Mouse (Mus musculus) left cerebral cortex, adult 18-20 months (tissue): ENCODE measurements around the gene Akap13. TPM values are rescaled to one million over a fixed set of nuclear protein-coding genes. Genes with fewer than 3 reads are reported as not detected.

Experiments
- DNase-seq, 2 experiments: peaks; one replicate each; pipeline ENCODE4 v3.0.0; 2021 to 2022; ENCODE audit warnings: low spot score in 2 of 2, mixed read lengths in 1 of 2
- total RNA-seq, 2 experiments: library from RNA; stranded (reverse); gene quantifications; 2 replicates each; pipeline ENCODE4 v1.2.3; 2021

Gene Akap13
- total RNA-seq, 2 experiments from 2014 or later = 22.2 to 23.5 TPM

DNA sequence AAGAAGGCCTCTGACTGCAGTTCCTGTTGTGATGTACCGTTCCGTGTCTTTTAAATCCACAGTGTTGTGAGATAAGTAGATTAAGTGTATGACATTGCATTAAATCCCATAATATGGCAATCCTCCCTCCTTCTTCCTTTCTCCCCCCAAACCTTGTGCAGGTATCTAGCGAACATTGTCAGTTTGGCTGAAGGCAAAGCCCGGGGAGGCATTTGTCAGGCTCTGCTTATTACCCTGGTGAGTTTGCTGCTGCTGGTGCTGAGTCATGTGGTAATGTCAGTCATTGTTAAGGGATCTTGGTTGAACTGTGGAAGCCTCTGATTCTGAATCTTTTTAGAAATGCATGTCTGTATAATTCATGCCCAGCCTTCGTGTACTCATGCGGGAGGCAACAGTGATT is 60.1 kb downstream of the Akap13 start:
- DNase-seq = no peak

DNA sequence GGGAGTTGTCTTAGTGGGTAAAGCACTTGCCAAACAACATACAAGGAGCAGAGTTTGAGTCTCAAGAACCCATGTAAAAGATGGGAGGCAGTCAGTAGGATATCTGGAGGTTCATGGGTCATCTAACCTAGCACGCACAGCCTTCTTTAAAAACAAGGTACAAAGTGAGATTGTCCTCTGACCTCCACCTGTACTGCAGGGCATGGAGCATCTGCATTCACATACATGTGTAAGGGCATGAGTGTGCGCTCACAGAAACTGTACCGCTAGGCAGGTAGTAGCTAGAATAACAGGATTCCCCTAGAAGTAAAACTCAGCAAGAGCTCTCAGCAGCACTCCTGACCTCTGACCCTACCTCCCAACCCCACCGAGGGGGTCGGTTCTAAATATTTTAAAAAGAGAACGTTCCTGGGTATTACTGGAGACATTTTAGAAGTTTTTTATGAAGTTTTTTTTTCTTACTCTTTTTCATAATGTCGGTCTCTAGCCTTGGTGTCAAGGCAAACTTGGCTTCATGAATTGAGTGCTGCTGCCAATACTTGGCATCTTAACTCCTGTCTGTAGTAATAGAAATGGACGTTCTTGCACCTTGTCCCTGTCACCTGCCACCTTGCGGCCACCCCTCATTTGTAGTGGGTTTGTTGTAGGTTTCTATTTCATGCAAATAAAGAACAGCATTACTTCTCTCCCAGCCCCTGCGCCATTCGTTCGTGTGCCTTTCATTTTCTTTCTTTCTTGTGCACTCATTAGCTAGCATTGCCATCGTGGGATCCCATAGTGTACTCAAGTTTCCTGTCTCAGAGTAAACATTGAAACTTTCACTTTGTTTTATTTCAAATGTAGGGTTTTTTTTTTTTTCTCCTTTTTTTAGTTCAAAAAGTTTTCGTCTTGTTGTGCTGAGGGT is 61.6 kb downstream of the Akap13 start:
- DNase-seq = no peak

DNA sequence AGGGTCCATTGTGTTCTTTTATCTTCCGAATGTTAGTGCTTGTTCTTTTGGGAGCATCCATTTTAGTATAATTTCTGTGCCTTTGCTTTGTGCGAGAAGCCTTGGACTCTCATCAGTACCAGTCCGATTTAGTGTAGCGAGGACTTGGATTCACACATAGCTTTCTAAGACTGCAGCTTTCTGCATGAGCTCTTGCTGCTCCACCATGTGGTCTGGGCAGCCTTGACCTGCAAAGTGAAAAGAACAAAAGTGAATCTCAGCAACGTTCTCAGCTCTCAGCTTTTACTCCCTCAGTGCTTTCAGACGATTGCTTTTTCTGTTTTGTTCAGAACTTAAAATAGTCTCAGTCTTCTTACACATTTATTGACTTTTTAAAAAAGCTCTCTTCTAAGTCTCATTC is 65.2 kb downstream of the Akap13 start:
- DNase-seq = no peak

DNA sequence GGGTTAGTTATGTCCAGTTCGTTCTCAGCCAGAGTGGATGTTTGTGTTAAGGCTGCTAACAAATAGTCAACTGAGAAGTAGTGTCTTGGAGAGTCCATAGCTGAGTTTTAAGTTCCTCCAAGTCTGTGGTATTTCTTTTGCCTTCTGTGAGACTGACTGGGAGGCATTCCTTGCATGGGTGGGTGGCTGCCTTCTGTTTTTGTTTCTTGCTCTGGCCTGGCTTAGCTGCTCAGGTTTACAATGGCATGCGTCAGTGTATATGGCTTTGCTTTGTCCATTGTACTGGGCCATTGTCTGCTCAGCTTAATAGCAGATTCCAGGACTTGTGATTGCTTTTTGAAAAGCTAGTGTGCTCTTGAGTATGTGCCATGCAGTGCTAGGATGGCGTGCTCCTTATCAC is 65.9 kb downstream of the Akap13 start:
- DNase-seq = no peak

DNA sequence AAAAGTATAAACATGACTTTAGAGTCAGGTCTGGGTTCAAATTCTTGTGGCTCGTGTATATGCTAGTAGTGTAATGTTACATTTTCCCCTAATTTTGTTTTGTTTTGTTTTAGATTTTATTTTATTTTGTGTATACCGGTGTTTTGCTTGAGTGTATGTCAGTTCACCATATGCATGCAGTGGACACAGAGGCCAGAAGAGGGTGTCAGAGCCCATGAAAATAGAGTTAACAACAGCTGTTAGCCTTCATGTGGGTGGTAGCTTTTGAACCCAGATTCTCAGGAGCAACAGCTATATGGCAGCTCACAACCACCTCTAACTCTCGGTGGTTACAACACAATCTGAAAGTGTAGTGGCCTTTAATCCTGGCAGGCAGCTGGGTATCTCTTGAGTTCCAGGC is 66.9 kb downstream of the Akap13 start:
- no peak for DNase-seq

DNA sequence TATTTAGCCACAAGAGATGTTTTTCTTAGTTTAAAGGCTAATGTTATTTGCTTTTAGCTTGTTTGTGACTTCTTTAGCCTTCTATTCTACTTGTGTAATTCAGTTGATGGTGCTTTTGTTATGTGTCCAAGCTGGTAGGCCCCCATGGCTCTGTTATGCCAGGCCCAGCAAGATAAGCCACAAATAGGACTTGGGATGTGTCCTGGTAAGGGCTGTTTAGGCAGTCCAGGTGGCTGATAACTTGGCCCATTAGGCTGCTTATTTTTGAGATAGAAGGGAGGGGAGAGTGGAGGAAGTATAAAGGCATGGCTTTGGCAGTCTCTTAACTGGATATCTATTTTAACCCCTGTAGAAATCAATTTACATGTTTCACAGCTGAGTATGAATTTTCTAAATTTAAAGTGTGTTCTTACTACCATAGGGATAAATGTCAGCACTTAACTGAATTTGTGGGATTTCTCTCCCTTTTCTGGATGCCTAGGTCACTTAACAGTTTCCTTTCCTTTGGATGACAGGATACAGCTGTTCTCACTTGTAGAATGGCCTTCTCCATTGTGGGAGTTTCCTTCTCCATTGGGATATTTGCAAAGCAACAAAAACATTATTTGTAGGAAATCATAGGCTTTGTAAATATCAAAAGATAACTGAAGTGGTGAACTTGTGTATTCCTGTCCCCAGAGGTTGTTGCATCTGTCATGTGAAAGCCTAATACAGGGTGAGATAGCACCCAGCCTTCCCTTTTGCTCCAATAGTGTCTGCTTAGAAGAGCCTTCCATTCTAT is 69.6 kb downstream of the Akap13 start:
- no peak for DNase-seq

DNA sequence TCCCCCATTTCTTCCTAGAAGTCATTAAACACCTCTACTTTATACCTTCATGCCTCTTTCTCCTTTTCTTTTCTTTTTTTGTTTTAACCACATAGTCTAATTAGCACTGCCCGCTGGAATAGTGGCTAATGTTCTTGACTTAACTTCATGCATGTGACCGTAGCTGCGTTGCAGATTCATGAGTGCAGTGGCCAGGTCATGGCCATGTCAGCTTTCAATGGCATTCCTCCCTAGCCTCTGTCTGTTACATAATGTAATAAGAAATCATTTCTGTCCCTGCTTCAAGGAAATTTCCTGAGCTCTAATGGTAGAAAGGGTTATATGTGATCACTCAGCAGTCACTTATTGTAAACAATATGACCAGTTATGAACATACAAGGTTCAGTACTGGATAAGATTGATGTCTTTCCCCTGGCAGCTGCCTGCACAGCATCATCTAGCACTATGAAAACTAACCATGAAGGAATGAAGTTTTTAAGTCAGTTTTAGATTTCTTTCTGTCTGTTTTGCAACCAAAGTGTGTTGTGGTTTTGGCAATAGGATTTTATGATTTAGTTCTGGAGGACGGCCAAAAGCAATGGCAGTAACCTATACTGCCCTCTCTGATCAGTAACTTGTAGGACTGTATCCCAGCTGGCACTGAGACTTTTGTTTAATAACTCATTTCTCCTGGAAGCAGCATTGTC is 70.5 kb downstream of the Akap13 start:
- no peak for DNase-seq

DNA sequence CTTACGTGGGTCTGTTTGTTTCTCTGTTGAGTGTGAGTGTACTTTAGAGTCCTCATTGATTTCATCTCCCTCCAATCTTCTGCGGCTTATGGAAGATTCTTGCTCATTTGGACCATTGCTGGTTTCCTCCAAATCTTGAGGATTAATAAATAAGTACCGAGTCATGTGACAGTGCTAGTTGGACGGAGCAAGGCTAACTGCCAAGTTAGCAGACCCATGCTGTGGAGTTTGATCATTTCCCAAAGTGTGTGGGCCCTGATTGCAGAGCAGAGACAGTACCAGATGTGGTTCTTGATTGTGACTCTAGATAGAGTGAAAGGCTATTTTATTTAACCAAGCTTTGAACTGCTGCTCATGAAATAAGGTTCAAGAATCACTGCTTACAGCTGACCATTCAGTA is 73.4 kb downstream of the Akap13 start:
- DNase-seq = no peak

DNA sequence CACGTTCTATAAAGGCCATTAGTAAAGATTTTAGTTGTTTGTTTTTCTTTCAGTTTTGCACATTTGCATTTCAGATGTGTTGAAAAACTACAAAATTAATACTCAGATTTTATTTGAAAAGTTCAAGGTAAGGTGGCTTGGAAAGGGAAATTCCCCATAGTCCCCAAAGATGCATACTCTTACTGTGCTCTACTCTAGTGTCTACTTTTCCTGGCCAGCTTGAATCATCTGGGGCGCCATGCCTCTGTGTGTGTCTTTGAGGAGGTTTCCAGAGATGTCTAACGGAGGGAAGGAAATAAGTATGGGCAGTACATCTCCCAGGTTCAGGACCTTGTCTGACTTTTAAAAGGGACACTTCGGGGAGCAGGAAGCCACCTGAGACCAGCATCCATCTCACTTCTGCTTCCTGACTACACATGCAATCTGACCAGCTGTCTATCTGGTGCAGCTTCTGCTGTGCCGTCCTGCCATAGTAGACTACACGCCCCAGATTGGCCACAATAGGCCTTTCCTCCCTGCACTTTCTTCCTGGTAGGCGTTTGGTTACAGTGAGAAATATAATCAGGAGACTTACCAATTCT is 74.6 kb downstream of the Akap13 start:
- DNase-seq = no peak

DNA sequence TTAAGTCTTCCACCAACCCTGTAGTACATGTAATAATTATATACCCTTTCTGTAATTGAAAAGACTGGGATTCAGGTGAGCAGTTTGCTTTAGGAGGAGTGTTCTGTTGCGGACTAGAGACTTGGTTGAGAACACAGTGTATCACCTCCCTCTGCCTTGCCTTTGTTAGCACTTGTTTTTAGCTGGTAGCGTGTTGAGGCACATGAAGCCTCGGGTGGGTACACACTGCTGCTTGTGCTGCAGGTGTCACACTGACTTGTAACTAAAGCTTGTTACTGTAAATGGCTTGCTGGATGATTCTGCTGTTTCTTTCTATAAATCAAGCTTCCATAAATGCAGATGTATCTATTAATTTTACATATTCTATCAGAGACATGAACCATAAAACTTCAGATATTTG is 75.3 kb downstream of the Akap13 start:
- DNase-seq = no peak

DNA sequence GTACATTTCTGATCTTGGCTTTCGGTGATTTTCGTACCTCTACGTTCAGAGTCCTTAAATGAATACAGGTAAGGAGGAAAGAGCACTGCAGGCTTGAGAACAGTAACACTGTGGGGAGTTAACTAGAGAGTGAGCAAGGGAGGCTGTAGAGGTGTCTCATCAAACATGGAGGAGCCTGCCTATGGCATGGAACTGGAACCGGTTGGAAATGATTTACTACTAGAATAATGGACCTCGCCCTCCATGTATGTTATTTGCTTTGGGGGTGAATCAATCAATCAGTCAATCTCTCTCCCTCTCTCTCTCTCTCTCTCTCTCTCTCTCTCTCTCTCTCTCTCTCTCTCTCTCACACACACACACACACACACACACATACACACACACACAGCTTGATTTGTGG is 77.7 kb downstream of the Akap13 start:
- DNase-seq = no peak

DNA sequence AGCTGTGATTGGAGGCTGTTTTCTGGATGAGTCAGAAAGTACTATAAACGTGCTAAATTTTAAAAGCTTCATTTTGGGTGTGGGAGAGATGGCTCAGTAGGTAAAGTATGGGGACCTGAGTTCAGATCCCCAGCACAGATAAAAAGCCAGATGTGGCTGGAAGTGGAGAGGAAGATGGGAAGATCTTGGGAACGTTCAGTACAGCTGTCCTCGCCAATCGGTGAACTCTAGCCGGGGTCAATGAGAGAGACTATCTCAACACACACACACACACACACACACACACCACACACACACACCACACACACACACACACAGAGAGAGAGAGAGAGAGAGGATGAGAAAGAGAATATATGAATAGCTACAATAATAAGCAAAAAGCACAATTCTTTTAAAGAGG is 81.0 kb downstream of the Akap13 start:
- no peak for DNase-seq

DNA sequence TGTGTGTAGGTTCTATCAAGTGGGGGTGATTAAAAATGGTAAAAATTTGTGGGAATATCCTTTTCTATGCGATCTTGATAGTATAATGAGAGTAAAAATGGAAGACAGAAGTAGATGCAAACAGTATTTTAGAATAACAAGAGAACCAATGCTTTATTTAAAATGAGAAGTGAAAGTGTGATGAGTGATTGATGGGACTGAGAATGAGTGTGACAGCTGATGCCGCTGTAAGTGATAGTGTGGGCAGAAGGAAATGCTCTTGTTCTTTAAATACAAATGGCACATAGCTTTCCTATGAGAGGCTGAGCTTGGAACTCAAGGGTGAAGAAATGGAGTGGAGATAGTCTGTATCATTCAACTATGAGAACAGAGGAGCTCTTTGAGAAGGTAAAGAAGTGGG is 82.2 kb downstream of the Akap13 start:
- DNase-seq = no peak

DNA sequence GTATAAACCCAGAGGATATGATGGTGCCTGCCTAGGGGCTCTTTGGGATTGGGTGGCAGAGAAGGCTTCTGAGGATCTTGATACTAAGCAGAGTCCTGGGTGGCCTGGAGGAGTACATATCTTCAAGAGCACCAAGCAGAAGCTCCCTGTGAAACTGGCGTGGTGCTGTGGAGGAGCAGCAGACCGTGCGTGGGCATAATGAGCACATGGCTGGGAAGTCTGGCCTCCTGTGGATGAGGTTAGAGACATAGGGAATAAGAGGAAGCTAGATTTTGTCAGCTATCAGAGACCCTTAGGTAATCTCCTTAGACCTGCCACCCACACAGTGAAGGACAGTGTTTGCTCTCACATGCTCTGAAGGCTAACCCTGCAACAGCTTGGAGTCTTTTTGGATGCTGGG is 83.2 kb downstream of the Akap13 start:
- DNase-seq = no peak

DNA sequence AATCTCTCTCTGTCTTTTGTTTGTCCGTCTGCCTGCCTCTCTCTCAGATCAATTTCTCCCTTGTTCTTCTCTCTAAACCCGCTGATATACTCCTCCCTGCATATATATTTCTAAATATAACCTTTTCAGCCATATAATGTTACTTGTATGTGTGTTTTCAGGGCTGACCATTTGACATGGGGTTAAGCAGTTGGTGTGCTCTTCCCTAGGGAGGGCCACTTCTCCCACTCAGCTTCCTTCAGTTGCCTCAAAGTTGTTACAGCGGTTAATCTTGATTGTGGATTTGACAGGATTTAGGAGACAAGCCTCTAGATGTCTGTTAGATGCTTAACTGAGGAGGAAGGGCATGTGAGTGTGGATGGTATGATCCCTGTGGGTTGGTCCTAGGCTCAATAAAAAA is 83.8 kb downstream of the Akap13 start:
- no peak for DNase-seq

DNA sequence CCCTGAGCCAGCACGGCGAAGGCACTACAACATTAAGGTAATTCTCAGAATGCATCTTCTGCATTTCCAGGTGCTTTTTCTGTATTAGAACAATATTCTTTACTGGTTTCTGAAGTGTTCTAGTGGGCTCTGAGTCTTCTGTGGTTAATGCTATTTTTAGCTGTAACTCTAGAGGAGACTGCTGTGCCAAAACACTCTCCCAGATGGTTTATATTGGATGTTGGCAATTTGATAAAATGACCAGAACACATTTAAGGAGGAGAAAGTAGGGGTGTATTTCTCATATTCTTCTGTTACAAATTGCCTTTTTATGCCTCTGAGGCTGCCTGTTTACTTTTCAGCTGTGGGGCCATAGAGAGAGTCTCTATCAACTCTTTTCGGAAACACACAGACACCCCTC is 94.5 kb downstream of the Akap13 start:
- DNase-seq = no peak

DNA sequence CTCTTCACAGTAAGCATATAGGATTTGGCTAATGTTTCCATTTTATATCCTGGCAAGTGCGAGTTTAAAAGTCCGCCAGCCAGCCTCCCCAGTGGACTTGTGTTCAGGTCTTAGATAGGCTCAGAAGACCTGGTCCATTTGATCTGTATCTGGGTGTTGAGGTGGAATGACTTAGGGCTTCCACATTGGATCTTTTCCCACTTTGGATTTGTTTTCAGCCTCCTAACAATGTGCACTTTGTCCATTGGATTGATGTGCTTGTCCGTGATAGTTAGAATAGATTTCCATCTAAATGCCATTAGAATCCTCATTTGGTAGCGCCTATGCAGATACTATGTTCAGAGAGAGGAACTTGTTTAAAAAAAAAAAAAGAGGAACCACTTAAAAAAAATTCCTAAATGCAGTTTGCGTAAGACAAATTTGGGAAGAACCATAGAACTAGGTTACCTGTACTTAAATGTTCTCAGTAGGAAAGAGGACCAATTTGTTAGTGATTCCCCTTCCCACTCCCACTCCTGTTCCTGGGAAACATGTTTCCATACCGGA is 95.5 kb downstream of the Akap13 start:
- no peak for DNase-seq

DNA sequence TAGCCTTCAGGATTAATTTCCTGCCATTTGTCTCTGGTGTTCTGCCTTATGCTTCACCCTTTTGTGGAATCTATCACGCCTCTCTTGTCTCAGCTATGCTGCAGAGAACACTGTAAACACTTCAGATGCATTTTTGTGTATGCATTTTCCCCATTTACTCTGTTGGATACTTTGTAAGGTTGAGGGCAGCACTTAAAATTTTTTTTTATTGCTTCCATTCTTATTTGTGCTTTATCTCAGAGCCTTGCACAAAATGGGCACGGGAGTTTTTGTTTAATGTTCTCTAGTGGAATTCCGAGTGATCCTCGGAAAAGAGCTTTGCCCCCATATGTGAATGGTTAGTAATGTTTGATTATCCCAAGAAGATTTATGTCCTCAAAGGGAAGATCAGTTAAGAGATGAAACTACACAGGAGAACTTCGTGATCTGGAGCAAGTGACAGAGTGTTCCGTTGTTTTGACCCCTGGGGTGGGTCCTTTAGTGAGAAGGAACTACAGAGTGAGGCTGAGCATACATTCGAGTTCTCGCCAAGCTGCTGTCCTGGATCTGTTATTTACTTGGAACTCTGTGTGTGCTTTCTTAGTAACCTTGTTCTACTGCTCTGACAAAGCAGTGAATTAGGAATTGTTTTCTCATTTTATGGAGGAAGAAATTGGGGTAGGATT is 97.8 kb downstream of the Akap13 start:
- no peak for DNase-seq

DNA sequence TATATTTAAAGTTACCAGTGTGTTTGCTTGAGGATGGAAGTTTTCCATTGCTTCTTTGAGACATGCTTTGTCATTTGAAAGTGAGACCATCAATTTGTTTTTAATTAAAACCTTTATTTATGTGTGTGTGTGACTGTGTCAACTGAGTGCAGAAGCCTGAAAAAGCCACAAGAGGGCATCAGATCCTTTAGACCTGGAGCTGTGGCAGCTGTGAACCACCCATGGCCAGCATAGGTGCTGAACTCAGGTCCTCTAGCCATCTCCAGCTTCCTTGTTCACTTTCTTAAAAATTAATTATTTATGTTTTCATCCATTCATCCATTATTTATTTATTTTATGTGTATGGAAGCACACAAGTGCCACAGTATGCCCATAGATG is 98.3 kb downstream of the Akap13 start:
- DNase-seq = no peak

DNA sequence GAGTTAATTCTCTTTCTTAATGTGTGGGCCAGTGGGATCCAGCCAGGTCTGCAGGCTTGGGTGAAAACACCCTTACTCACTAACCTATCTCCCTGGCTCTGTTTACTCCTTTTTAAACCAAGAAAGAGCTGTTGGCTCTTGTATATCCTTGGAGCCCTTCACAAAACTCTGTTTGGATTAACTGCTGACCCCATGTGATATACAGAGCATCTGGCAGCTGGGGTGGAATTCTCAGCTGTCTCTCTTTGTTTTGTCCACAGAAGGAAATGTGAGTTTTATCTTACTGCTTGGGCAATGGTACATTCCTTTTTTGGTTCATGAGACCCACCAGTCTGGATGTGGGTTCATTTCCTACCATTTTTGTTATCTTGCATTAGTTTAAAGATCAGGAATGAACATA is 98.7 kb downstream of the Akap13 start:
- no peak for DNase-seq

DNA sequence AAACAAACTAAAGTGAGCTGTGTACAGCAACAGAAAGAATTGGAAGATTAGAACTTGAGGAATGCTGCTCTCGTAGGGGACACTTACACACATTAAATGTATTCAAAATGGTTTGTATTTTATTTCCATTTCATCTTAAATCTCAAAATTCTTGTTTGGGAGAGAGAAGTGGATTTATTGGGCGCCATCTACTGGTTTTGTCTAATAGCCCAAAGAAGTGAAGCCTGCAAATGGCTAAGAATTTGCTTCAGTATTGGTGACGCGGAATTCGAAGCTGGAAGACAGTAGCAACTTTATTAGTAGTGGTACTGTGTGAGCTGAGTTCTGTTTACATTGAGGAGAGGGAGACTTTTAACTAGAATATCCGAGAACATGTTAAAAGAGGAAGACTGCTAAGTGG is 100.6 kb downstream of the Akap13 start:
- no peak for DNase-seq
